Mouse (Mus musculus) ES-Bruce4 (cell line): Measurements from ENCODE around the gene Tex29. TPM values are rescaled to one million over a fixed set of nuclear protein-coding genes. Genes with fewer than 3 reads are reported as not detected.

Experiments
- H3K27ac ChIP-seq: 2 replicates; pipeline ENCODE4 v1.5.1; 2012; ENCODE audit warnings: low read length, inconsistent platforms; ENCODE audit not compliant: insufficient read depth
- H3K27me3 ChIP-seq: 2 replicates; pipeline ENCODE4 v1.6.1; 2012; ENCODE audit warnings: mild to moderate bottlenecking, low read length, inconsistent platforms; ENCODE audit not compliant: control insufficient read depth, poor library complexity, insufficient read depth, severe bottlenecking
- H3K36me3 ChIP-seq: 2 replicates; pipeline ENCODE4 v1.6.1; 2012; ENCODE audit warnings: inconsistent platforms, mild to moderate bottlenecking, low read length, moderate library complexity; ENCODE audit not compliant: control insufficient read depth, poor library complexity, insufficient read depth, severe bottlenecking
- H3K4me1 ChIP-seq: one replicate; pipeline ENCODE4 v1.8.1; 2011; ENCODE audit warnings: low read length; ENCODE audit not compliant: control insufficient read depth, insufficient read depth
- H3K4me3 ChIP-seq: 2 replicates; pipeline ENCODE4 v1.5.1; 2011; ENCODE audit warnings: low read depth, mild to moderate bottlenecking, low read length
- H3K9ac ChIP-seq: 2 replicates; pipeline ENCODE4 v1.6.1; 2012; ENCODE audit warnings: low read depth, mild to moderate bottlenecking, inconsistent platforms; ENCODE audit not compliant: poor library complexity, severe bottlenecking
- H3K9me3 ChIP-seq: replicated peaks from 2 replicates; pipeline ENCODE4 v1.6.1; 2012; ENCODE audit warnings: mild to moderate bottlenecking, low read length, inconsistent platforms; ENCODE audit not compliant: control insufficient read depth, poor library complexity, insufficient read depth, severe bottlenecking
- CTCF ChIP-seq: IDR thresholded peaks from one replicate; pipeline ENCODE4 v1.8.1; 2011; ENCODE audit warnings: low read depth, low read length
- EP300 ChIP-seq: IDR thresholded peaks from 2 replicates; pipeline ENCODE4 v1.6.1; 2011; ENCODE audit warnings: low read depth, low read length; ENCODE audit not compliant: insufficient read depth
- POLR2A ChIP-seq: IDR thresholded peaks from one replicate; pipeline ENCODE4 v1.8.1; 2011; ENCODE audit warnings: low read length; ENCODE audit not compliant: insufficient read depth
- polyA plus RNA-seq: library from polyadenylated mRNA; stranded (reverse); fragments of >200 nt; gene quantifications from 2 replicates; pipeline ENCODE4 v1.2.4, GENCODE M21; 2011; ENCODE audit warnings: low read depth; ENCODE audit not compliant: missing spikeins, insufficient read depth, insufficient read length

Gene Tex29
- polyA plus RNA-seq, 1 experiment = not detected

DNA sequence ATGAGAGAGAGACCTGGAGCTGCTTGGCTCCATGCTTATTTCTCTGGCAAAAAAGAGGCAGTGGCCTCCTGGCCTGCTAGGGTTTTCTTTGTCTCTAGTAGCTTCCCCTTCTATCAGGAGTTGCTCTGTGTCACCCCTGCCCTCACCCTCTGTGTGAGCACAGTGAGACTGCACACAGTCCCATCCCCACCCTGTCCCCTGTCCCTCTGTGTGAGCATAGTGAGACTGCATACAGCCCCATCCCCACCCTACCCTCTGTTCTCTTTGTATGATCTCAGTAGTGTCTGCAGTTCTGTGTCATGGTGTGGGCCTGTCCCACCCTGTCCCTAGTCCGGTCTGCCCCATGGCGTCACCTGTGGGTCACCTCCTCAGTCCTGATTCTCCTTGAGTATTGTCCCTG is 46.5 kb downstream of the Tex29 start:
- Histone ChIP-seq H3K9ac (no peak overlapping the region), H3K27me3 (no peaks in the 10 kb centered on the region), H3K9me3 (peaks cover 13% of the 10 kb centered on the region), H3K27ac (no peak overlapping the region), H3K4me1 (no peaks in the 10 kb centered on the region), H3K4me3 (no peak overlapping the region), H3K36me3 (no peaks in the 10 kb centered on the region)
- TF ChIP-seq POLR2A = no peak
- no peak for TF ChIP-seq CTCF
- TF ChIP-seq EP300 = no peak

DNA sequence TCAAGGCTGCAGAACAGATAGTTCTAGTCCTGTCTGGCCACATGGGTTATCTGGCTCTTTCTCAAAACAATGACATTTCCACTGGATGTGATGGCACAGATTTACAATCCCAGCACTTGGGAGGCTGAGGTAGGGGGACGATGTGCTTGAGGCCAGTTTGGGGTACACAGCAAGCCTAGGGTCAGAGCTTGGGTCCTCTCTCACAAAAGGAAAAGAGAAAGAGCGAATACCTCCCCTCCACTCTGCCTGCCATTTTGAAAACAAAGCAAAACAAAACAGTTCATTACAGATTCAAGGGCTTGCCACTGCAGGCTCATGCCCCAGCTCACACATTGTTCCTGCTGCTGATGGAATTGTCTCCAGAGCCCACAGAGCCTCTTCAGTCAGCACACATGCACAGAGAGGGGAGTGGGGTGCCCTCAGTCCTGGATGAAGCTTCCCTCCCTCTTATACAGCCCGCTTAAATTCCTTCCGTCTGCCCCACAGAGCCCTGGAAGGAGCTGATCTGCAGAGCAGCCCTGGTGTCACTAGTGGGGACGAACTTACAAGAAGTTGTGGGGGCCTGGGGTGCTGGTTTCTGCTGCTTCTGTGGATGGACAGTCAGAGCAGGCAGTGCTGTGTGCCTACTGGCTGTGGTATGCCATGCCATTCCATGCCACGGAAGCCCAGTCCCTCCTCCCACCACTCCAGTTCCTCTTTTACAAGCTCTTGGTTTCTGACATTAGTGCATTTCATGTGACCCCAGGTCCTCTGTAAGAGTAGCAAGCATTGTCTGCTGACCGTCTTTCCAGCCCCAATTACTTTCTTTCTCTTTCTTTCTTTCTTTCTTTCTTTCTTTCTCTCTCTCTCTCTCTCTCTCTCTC is 49.1 kb downstream of the Tex29 start:
- H3K27me3 ChIP-seq = no peaks in the 10 kb centered on the region
- H3K9me3 ChIP-seq = no peaks in the 10 kb centered on the region
- H3K36me3 ChIP-seq = no peaks in the 10 kb centered on the region
- H3K9ac ChIP-seq = no peak overlapping the region
- TF ChIP-seq EP300 = no peak
- no peak for TF ChIP-seq POLR2A
- no peak for TF ChIP-seq CTCF
- H3K4me3 ChIP-seq = no peak overlapping the region
- no peaks in the 10 kb centered on the region for H3K4me1 ChIP-seq
- H3K27ac ChIP-seq = no peak overlapping the region

DNA sequence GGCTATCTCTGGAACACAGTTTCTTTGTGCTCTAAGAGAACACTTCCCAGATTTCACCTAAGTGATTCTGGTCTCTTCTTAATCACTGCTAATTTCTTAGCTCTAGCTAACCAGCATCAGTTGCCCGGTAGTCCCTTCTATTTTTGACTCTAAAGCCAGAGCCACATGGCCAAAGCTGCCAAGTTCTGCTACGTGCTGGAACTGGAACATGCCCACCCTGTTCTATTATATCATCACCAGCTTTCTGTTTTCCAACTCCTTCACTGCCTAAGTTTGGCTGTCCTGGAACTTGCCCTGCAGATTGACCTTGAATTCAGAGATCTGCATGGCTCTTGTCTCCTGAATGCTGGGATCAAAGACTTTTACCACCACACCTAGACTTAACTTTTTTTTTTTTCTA is 52.5 kb downstream of the Tex29 start:
- no peaks in the 10 kb centered on the region for H3K9me3 ChIP-seq
- TF ChIP-seq POLR2A (no peak), CTCF (no peak), EP300 (no peak)
- H3K36me3 ChIP-seq = no peaks in the 10 kb centered on the region
- no peaks in the 10 kb centered on the region for H3K4me1 ChIP-seq
- no peak overlapping the region for H3K9ac ChIP-seq
- H3K4me3 ChIP-seq = no peak overlapping the region
- H3K27ac ChIP-seq = no peak overlapping the region
- no peaks in the 10 kb centered on the region for H3K27me3 ChIP-seq

DNA sequence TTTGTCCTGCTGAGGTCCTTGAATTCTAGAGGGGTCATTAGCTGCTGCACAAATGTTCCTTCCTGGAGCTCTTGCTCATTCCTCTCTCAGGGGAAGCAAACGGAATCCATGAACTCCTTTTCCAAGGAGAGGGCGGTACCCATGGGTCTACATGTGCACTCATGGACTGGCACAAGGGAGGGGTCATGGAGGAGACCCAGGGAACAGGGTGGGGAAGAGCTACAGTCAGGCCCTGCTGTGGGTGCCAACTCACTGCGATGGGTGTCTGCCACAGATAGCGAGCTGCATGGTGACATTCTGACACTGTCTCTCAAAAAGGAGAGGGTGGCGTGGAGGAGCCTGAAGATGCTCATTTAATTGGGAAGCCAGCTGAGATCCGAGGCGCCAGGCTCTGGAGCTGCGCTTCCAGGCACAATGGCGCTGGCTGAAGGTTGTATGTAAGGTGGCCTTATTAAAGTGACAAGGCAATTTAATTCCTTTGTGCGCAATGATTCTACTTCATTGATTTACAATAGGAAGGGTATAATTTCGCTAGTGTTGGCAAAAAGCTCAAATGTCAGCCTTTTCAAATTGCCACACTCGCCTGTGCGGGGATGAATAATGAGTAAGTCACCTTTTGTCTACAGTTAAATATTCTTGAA is 55.9 kb downstream of the Tex29 start:
- H3K27ac ChIP-seq = no peak overlapping the region
- no peak for TF ChIP-seq POLR2A
- no peak for TF ChIP-seq EP300
- TF ChIP-seq CTCF = no peak
- H3K4me1 ChIP-seq = no peaks in the 10 kb centered on the region

DNA sequence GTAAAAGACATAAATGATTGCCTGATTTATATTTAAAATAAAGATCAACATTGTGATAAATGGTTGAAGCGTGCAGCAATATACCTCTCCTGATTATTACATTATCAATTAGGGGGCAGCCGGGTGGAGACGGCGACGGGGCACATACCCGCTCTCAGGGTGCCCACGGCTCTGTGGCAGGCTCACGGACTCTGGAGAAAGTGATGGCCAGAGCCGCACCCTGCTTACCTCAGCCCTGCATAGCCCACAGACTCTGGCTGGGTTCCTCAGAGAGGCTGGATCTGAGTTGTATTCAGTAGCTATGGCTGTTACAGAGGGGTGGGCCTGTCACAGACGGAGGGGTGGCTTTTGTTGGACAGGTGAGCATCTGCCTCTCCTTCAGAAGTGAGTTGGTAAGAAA is 56.4 kb downstream of the Tex29 start:
- Histone ChIP-seq H3K27ac (no peak overlapping the region), H3K9ac (no peak overlapping the region), H3K4me1 (no peaks in the 10 kb centered on the region), H3K9me3 (no peaks in the 10 kb centered on the region), H3K4me3 (no peak overlapping the region), H3K36me3 (no peaks in the 10 kb centered on the region), H3K27me3 (no peaks in the 10 kb centered on the region)
- TF ChIP-seq EP300 (no peak), POLR2A (no peak)

More for the DNA sequence above, 55.9 kb downstream of the Tex29 start:
- Histone ChIP-seq H3K9me3 (no peaks in the 10 kb centered on the region), H3K27me3 (no peaks in the 10 kb centered on the region), H3K4me3 (no peak overlapping the region), H3K9ac (no peak overlapping the region), H3K36me3 (no peaks in the 10 kb centered on the region)

DNA sequence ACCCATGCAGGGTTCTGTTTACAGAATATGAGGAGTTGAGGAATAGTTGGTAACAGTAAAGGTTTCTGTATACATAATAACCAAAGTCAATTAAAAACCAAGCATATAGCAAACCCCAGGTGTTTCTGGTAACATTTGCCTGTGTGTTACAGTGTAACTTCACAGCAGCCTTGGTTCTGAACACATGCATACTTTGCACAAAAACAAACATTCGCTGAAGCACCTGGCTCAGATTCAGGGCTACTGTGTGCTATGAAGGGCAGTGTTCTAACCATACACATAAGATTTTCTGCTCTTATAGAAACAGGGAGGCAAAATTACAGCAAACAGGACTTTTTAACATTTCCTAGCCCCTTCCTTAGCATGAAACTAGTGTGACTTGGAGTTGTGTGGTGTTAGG is 58.5 kb downstream of the Tex29 start:
- Histone ChIP-seq H3K4me3 (no peak overlapping the region), H3K9me3 (no peaks in the 10 kb centered on the region), H3K36me3 (no peaks in the 10 kb centered on the region), H3K27ac (no peak overlapping the region), H3K4me1 (no peaks in the 10 kb centered on the region), H3K9ac (no peak overlapping the region), H3K27me3 (no peaks in the 10 kb centered on the region)
- TF ChIP-seq CTCF = no peak

Other genes starting within 250 kb of the Tex29 start
- 101 and 104 TPM in 2 replicates for gene Ankrd10, start 204.7 kb upstream of the Tex29 start, polyA plus RNA-seq
- gene 1700016D06Rik, start 139.4 kb upstream of the Tex29 start, polyA plus RNA-seq = not detected in 2 replicates
- gene Arhgef7, start 112.8 kb upstream of the Tex29 start, polyA plus RNA-seq = 38.5 and 38.7 TPM in 2 replicates